Mouse (Mus musculus): ENCODE data around the gene Skap1. TPM values are rescaled to one million over a fixed set of nuclear protein-coding genes. Genes with fewer than 3 reads are reported as not detected.

Skap1 gene
- total and polyA plus RNA-seq, 3 experiments = not detected

DNA sequence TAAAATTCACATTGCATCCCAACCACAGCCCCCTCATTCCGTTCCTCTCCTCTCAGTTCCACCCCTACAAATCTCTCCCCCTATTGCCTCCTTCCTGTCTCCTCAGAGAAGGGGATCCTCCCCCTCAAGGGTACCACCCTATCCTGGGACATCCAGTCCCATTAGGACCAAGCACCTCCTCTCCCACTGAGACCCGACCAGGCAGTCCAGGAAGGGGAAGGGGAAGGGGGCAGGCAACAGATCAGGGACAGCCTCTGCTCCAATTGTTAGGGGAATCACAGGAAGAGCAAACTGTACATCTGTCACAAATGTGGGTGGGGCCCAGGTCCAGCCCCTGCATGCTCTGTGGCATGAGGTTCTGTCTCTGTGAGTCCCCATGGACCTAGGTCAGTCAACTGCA is 37.6 kb upstream of the Skap1 start:
- no peak for TF ChIP-seq ZNF384 (IDR thresholded peaks at IDR 0.05; ENCODE audit: low read depth, low read length)
- H3K9ac ChIP-seq (ENCODE audit: control insufficient read depth, low read depth, low read length, poor library complexity, severe bottlenecking) = no peak overlapping the region
- no peaks in the 10 kb centered on the region for H3K9me3 ChIP-seq (replicated peaks; ENCODE audit: insufficient read depth, low read length)
- no peaks in the 10 kb centered on the region for H3K79me2 ChIP-seq (ENCODE audit: control insufficient read depth, insufficient read depth, low read length, poor library complexity)
- H3K4me3 ChIP-seq (ENCODE audit: control insufficient read depth in 1 of 2, insufficient read depth in 1 of 2, low read depth in 2 of 2, low read length in 2 of 2) = no peak overlapping the region
- peaks cover 4 to 10% of the 10 kb centered on the region in 2 experiments for H3K27me3 ChIP-seq (ENCODE audit: control insufficient read depth in 1 of 2, insufficient read depth in 2 of 2, low read length in 2 of 2)
- no peaks in the 10 kb centered on the region for H3K4me1 ChIP-seq (ENCODE audit: control insufficient read depth in 1 of 2, insufficient read depth in 2 of 2, low read length in 2 of 2)
- H3K27ac ChIP-seq (ENCODE audit: control insufficient read depth, low read depth, low read length) = no peak overlapping the region
- DNase-seq (ENCODE audit: low read depth, low spot score) = no peak
- no peaks in the 10 kb centered on the region for H3K36me3 ChIP-seq (ENCODE audit: control insufficient read depth in 1 of 2, insufficient read depth in 2 of 2, low read length in 2 of 2)

- DNase-seq (ENCODE audit: low read depth, low spot score) = no peak
Observed at GRCm38 (mm10) chr11:96429062-96429461, 35.3 kb upstream of the Skap1 start.

DNA sequence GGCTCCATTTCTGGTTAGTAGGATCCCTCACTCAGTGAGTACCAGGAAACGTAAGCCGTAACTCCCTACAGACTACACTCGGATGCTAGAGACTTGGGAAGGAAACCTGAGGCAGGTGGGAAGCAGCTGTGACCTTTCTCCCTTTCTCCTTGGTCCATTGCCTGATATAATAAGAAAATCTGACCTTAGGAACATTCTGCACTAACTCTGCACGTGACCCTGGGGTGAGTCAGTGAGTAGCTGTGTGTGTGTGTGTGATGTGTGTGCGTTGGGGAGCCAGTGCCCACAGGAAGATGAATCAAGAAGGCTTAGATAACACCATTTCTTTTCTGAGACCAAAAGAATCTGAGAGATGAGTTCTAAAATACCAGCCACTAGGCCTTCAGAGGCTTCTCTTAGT is 34.5 kb upstream of the Skap1 start:
- TF ChIP-seq GATA1 (IDR thresholded peaks at IDR 0.05; ENCODE audit: low read depth, low read length) = no peak
- TF ChIP-seq POLR2AphosphoS5 (IDR thresholded peaks at IDR 0.05; ENCODE audit: borderline replicate concordance, low read depth, low read length) = no peak
- no peak for TF ChIP-seq GABPA (IDR thresholded peaks at IDR 0.05; ENCODE audit: low read depth, low read length)
- TF ChIP-seq ZC3H11A (IDR thresholded peaks at IDR 0.05; ENCODE audit: low read depth, low read length) = no peak
- no peak for TF ChIP-seq CTCF (IDR thresholded peaks at IDR 0.05 in 2 of 3, conservative IDR thresholded peaks at IDR 0.05 in 1 of 3; ENCODE audit: control insufficient read depth in 1 of 3, insufficient read depth in 1 of 3, low read depth in 2 of 3, low read length in 3 of 3, poor library complexity in 1 of 3, severe bottlenecking in 1 of 3)
- TF ChIP-seq NELFE (IDR thresholded peaks at IDR 0.05; ENCODE audit: low read depth, low read length) = no peak
- no peak for TF ChIP-seq MAFK (IDR thresholded peaks at IDR 0.05; ENCODE audit: borderline replicate concordance, low read depth, low read length)
- no peak for TF ChIP-seq MYC (IDR thresholded peaks at IDR 0.05; ENCODE audit: low read depth, low read length)
- TF ChIP-seq HCFC1 (IDR thresholded peaks at IDR 0.05; ENCODE audit: low read depth, low read length) = no peak
- no peak for TF ChIP-seq SIN3A (IDR thresholded peaks at IDR 0.05; ENCODE audit: low read length)
- no peak for TF ChIP-seq EP300 (IDR thresholded peaks at IDR 0.05; ENCODE audit: low read depth in 1 of 2, low read length in 2 of 2)
- no peak for TF ChIP-seq CHD1 (IDR thresholded peaks at IDR 0.05; ENCODE audit: low read depth, low read length)
- no peak for TF ChIP-seq ZNF384 (IDR thresholded peaks at IDR 0.05; ENCODE audit: low read depth, low read length)
- no peak for TF ChIP-seq MAZ (IDR thresholded peaks at IDR 0.05; ENCODE audit: low read depth, low read length)
- TF ChIP-seq TCF12 (IDR thresholded peaks at IDR 0.05; ENCODE audit: low read depth, low read length) = no peak
- DNase-seq (ENCODE audit: low read depth, low spot score) = no peak
- no peaks in the 10 kb centered on the region for H3K79me2 ChIP-seq (ENCODE audit: control insufficient read depth, insufficient read depth, low read length, poor library complexity)

More at GRCm38 (mm10) chr11:96429062-96429461, 35.3 kb upstream of the Skap1 start:
- no peaks in the 10 kb centered on the region for H3K9me3 ChIP-seq (replicated peaks; ENCODE audit: insufficient read depth, low read length)
- H3K27me3 ChIP-seq (ENCODE audit: control insufficient read depth in 1 of 2, insufficient read depth in 2 of 2, low read length in 2 of 2) = peaks cover 7 to 11% of the 10 kb centered on the region in 2 experiments
- no peak overlapping the region for H3K9ac ChIP-seq (ENCODE audit: control insufficient read depth, low read depth, low read length, poor library complexity, severe bottlenecking)
- no peaks in the 10 kb centered on the region for H3K4me1 ChIP-seq (ENCODE audit: control insufficient read depth in 1 of 2, insufficient read depth in 2 of 2, low read length in 2 of 2)
- no peak for TF ChIP-seq SIN3A (IDR thresholded peaks at IDR 0.05; ENCODE audit: low read length)
- no peak for TF ChIP-seq USF2 (IDR thresholded peaks at IDR 0.05; ENCODE audit: borderline replicate concordance in 1 of 2, insufficient read depth in 1 of 2, low read depth in 1 of 2, low read length in 2 of 2)
- TF ChIP-seq MYC (IDR thresholded peaks at IDR 0.05; ENCODE audit: low read depth, low read length) = no peak
- no peak for TF ChIP-seq KAT2A (conservative IDR thresholded peaks at IDR 0.05; ENCODE audit: low read depth, low read length)
- no peak for TF ChIP-seq MAZ (IDR thresholded peaks at IDR 0.05; ENCODE audit: low read depth, low read length)
- TF ChIP-seq SMC3 (IDR thresholded peaks at IDR 0.05; ENCODE audit: low read depth, low read length) = no peak
- no peak overlapping the region for H3K4me3 ChIP-seq (ENCODE audit: control insufficient read depth in 1 of 2, insufficient read depth in 1 of 2, low read depth in 2 of 2, low read length in 2 of 2)
- no peaks in the 10 kb centered on the region for H3K79me2 ChIP-seq (ENCODE audit: control insufficient read depth, insufficient read depth, low read length, poor library complexity)
- H3K27ac ChIP-seq (ENCODE audit: control insufficient read depth, low read depth, low read length) = no peak overlapping the region
- no peaks in the 10 kb centered on the region for H3K36me3 ChIP-seq (ENCODE audit: control insufficient read depth in 1 of 2, insufficient read depth in 2 of 2, low read length in 2 of 2)

More for the DNA sequence above, 34.5 kb upstream of the Skap1 start:
- Histone ChIP-seq H3K9me3 (replicated peaks; ENCODE audit: insufficient read depth, low read length) (no peaks in the 10 kb centered on the region), H3K4me3 (ENCODE audit: control insufficient read depth in 1 of 2, insufficient read depth in 1 of 2, low read depth in 2 of 2, low read length in 2 of 2) (no peak overlapping the region), H3K4me1 (ENCODE audit: control insufficient read depth in 1 of 2, insufficient read depth in 2 of 2, low read length in 2 of 2) (no peaks in the 10 kb centered on the region), H3K27me3 (ENCODE audit: control insufficient read depth in 1 of 2, insufficient read depth in 2 of 2, low read length in 2 of 2) (peaks cover 9 to 10% of the 10 kb centered on the region in 2 experiments), H3K9ac (ENCODE audit: control insufficient read depth, low read depth, low read length, poor library complexity, severe bottlenecking) (no peak overlapping the region), H3K27ac (ENCODE audit: control insufficient read depth, low read depth, low read length) (no peak overlapping the region), H3K36me3 (ENCODE audit: control insufficient read depth in 1 of 2, insufficient read depth in 2 of 2, low read length in 2 of 2) (no peaks in the 10 kb centered on the region)
